Mouse (Mus musculus): ENCODE data around the gene Tuba4a. TPM values are rescaled to one million over a fixed set of nuclear protein-coding genes. Genes with fewer than 3 reads are reported as not detected.

The Tuba4a gene
- polyA plus RNA-seq, 1 experiment from 2014 or later: 200 TPM

DNA sequence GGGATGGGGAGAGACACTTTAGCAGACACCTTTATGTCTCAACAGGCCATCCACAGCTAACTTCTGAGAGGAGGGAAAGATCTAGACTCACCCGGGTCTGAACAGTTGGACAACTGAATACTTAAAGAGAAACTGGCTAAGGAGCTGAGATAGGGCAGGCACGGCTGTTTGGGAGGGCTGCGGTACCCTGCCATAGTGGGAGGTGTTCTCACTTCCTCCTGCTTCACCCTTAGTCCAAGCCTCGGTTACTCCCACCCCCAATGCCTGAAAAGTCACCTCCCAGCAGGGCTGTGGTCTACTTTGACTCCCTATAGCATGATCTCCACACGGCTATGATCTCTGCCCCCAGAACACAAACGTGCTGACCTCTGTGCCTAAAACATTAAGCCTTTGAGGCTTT lies 3.9 kb upstream of the Tuba4a start:
- no peaks in the 10 kb centered on the region for H3K27me3 ChIP-seq
- in situ Hi-C loops (cut with MboI; ENCODE audit: low pct_unique_long_range_greater_than_20kb): no loop called here
- no peak for TF ChIP-seq CTCF (IDR thresholded peaks at IDR 0.05)
- DNase-seq (ENCODE audit: low read depth, low spot score) (no peak), ATAC-seq (no peak)
- ChIA-PET POLR2A (interaction anchor here (1.4 kb wide), 1 partner anchor 13 kb away, joined by 4 read pairs; the partner anchor contains the start of gene Dnajb2), CTCF (no interaction called here)

DNA sequence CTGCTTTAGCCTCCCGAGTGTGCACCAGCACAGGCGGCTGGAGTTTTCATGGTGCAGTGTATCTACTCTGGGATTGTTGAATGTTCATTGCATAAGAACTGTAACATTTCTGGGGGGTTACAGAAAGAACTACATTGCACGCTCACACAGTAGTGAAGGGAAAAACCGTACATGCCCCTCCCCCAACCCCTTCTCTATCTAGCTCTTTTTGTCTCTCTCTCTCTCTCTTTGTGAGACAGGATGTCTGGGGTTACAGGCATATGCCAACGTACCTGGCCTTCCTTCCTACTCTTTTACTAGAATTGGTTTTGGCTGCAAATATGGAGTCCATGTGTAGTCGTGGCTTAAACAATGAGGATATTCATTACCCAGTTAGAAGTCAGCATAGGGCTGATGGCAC lies 3.3 kb upstream of the Tuba4a start:
- ATAC-seq: no peak
- H3K27me3 ChIP-seq: no peaks in the 10 kb centered on the region

DNA sequence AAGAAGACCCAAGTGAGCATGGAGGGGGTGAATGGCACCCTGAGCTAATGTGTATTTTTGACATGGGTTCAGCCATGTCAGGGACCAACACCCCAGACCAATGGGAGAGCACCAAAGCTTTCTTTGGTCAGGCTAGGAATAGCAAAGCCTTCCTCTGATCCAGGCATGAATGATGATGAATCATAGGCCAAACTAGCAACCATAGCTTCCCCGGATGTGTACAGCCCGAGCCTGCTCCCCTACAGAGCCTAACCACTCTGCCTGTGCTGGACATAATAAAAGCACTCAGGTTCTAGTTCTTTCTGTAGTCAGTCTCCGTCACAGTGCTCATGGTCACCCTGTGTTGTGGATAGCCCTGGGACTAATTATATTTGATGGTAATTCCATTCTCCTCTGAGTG lies 1.9 kb upstream of the Tuba4a start:
- peak; percentile 44 for ATAC-seq
- H3K27me3 ChIP-seq: no peaks in the 10 kb centered on the region
- in situ Hi-C loops (cut with MboI; ENCODE audit: low pct_unique_long_range_greater_than_20kb): no loop called here
- no peak for DNase-seq (ENCODE audit: low read depth, low spot score)
- POLR2A ChIA-PET: no interaction called here
- CTCF ChIA-PET: interaction anchor here (0.8 to 1.4 kb wide), 2 partner anchors 11 to 23 kb away, joined by 3 read pairs; no protein-coding TSS in a partner anchor
- no peak for TF ChIP-seq CTCF (IDR thresholded peaks at IDR 0.05)

More for the DNA sequence above, 3.3 kb upstream of the Tuba4a start:
- ChIA-PET POLR2A (interaction anchor here (1.4 kb wide), 1 partner anchor 13 kb away, joined by 4 read pairs; the partner anchor contains the start of gene Dnajb2), CTCF (no interaction called here)
- no peak for TF ChIP-seq CTCF (IDR thresholded peaks at IDR 0.05)
- in situ Hi-C loops (cut with MboI; ENCODE audit: low pct_unique_long_range_greater_than_20kb): no loop called here
- no peak for DNase-seq (ENCODE audit: low read depth, low spot score)

DNA sequence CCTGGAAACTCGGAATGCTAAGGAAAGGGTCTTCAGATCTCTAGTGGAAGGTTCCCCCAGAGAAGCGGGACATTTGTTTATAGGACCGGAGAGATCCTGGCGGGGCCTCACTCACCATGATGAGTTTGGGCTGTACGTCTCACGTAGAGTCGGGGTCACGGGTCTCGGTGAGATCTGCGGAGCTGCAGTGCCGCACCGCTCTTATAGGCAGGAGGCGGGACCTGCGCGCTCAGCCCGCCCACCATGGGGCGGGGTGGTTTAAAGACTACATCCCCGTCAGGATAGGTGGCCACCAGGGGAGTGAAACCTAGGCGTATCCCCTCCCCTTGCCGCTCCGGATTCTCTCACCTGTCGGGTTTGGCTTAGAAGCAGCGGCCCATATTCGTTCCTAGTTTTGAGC lies 587 bp downstream of the Tuba4a start:
- ChIA-PET CTCF (no interaction called here), POLR2A (interaction anchor here (0.9 to 2.9 kb wide), 3 partner anchors 12 to 17 kb away, joined by 5 to 13 read pairs (median 6); partner anchors contain the start of genes A630095N17Rik and Dnajb2)
- in situ Hi-C loops (cut with MboI; ENCODE audit: low pct_unique_long_range_greater_than_20kb): no loop called here
- no peak for DNase-seq (ENCODE audit: low read depth, low spot score)
- no peak for TF ChIP-seq CTCF (IDR thresholded peaks at IDR 0.05)
- H3K27me3 ChIP-seq: no peaks in the 10 kb centered on the region
- peak; percentile 57 for ATAC-seq

DNA sequence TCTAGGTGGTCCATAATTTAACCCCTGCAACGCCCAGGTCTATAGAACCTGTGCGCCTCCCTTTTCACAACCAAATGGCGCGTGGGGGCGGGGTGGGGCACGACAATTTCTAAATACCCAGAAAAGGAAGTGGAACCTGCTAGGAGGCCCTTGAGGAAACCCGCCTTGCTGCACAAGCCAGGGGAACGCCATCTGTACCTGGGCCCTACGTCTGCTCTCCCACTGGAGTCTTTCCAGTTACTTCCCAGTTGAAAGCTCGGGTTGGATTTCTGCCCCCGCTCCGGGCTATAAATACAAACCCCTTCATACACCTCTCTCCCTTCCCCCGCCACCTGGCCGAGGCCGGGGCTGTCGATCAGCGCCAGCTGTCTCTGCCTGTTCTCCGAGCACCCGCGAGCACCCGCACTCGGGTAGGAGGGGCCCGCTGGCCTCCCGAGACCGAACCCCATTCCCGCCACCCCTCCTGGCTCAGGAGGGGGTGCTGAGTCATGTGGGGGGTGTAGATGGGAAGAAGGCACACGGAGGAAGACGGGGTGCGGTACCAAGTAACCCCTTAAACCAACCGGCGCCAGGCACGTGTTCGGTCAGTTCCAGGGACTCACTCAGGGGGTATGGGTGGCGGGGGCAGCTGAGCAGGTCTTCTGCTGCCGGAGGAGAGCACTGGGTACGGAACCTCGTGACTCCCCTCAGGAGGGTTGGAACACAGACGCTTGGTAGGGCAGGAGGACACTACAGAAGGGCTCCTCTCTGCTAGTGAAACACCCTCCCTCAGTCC lies 1.3 kb downstream of the Tuba4a start:
- in situ Hi-C loops (cut with MboI; ENCODE audit: low pct_unique_long_range_greater_than_20kb): no loop called here
- ATAC-seq (no peak), DNase-seq (ENCODE audit: low read depth, low spot score) (no peak)
- H3K27me3 ChIP-seq: no peaks in the 10 kb centered on the region
- ChIA-PET POLR2A (interaction anchor here (0.9 to 2.9 kb wide), 4 partner anchors 12 to 20 kb away, joined by 5 to 13 read pairs (median 6); partner anchors contain the start of genes A630095N17Rik and Dnajb2), CTCF (no interaction called here)
- TF ChIP-seq CTCF (IDR thresholded peaks at IDR 0.05): no peak

DNA sequence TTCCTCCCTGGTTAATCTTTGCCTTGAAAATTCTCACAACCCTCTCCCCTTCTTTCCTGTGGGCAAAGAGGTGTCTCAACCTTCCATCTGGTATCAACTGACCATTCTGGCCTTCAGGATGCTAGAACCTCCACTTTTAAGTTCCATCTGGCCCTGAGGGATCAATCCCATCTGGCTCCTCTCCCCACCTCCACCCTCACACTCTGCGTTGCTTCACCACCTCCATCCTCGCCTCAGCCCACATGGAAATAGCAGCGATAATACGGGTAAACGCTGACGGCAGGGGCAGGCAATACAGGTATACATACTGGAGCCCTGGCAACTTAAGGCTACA lies 1.8 kb downstream of the Tuba4a start:
- no peaks in the 10 kb centered on the region for H3K27me3 ChIP-seq
- no peak for TF ChIP-seq CTCF (IDR thresholded peaks at IDR 0.05)

DNA sequence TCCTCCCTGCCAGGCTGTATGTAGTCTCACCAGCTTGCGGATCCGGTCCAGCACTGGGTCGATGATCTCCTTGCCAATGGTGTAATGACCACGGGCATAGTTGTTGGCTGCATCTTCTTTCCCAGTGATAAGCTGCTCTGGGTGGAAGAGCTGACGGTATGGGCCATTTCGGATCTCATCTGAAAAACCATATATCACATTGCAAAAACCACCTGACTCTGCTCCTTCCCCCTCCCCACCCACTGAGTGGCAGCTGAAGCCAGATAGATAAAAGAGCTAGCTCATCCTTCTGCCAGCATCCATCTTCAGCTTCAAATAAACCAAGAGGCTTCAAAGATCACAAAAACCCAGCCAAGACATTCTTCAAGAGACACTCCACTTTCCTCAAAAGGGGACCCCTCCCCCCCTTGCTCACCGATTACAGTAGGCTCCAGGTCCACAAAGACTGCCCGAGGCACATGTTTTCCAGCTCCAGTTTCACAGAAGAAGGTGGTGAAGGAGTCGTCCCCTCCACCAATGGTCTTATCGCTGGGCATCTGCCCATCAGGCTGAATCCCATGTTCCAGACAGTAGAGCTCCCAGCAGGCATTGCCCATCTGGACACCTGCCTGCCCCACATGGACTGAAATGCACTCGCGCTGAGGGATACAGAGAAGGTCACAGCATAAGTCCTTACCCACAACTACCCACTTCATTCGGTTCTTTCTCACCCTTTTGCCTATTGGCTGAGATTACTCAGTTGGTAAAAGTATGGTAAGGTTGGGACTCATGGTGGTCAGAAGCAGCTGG lies 2.7 kb downstream of the Tuba4a start:
- no peak for TF ChIP-seq CTCF (IDR thresholded peaks at IDR 0.05)
- ATAC-seq (no peak), DNase-seq (ENCODE audit: low read depth, low spot score) (no peak)
- ChIA-PET POLR2A (interaction anchor here (1.8 to 2.9 kb wide), 2 partner anchors 19 to 22 kb away, joined by 5 to 13 read pairs; partner anchors contain the start of gene Dnajb2), CTCF (interaction anchor here (1.1 to 1.2 kb wide), 2 partner anchors 17 to 37 kb away, joined by 3 to 4 read pairs; no protein-coding TSS in a partner anchor)
- in situ Hi-C loops (cut with MboI; ENCODE audit: low pct_unique_long_range_greater_than_20kb): no loop called here
- no peaks in the 10 kb centered on the region for H3K27me3 ChIP-seq

More for the DNA sequence above, 1.8 kb downstream of the Tuba4a start:
- DNase-seq (ENCODE audit: low read depth, low spot score): no peak
- no peak for ATAC-seq
- ChIA-PET CTCF (no interaction called here), POLR2A (interaction anchor here (1.8 to 2.9 kb wide), 2 partner anchors 18 to 21 kb away, joined by 5 to 13 read pairs; partner anchors contain the start of gene Dnajb2)
- in situ Hi-C loops (cut with MboI; ENCODE audit: low pct_unique_long_range_greater_than_20kb): no loop called here

DNA sequence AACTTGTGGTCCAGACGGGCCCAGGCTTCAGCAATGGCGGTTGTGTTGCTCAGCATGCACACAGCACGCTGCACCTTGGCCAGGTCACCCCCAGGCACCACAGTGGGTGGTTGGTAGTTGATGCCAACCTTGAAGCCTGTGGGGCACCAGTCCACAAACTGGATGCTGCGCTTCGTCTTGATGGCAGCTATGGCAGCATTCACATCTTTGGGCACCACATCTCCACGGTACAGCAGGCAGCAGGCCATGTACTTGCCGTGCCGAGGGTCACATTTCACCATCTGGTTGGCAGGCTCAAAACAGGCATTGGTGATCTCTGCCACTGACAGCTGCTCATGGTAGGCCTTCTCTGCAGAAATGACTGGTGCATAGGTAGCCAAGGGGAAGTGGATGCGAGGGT lies 3.9 kb downstream of the Tuba4a start:
- CTCF ChIA-PET: interaction anchor here (1.2 kb wide), 1 partner anchor 20 kb away, joined by 3 read pairs; the partner anchor contains the start of gene Dnajb2
- in situ Hi-C loops (cut with MboI; ENCODE audit: low pct_unique_long_range_greater_than_20kb): no loop called here
- H3K27me3 ChIP-seq: no peaks in the 10 kb centered on the region
- no peak for TF ChIP-seq CTCF (IDR thresholded peaks at IDR 0.05)
- DNase-seq (ENCODE audit: low read depth, low spot score): no peak
- POLR2A ChIA-PET: no interaction called here
- ATAC-seq: no peak

DNA sequence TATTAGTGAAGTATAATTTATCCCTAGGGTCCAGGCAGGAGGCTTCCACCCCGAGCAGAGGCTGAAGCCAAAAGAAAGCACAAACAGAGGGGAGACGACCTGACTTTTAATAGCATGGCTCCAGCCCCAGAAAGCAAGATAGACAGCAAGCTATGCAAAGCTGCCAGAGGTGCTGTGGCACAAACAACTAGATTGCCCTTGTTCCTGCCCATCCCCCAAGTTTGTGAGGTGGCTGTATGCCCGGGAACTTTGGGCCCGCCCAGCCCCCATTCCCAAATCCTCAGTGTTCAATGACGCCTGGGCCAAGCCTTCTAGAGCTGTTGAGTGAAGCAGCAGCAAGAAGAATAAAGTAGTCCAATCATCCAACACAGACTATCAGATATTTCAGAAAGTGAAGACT lies 4.8 kb downstream of the Tuba4a start:
- in situ Hi-C loops (cut with MboI; ENCODE audit: low pct_unique_long_range_greater_than_20kb): no loop called here
- no peak for TF ChIP-seq CTCF (IDR thresholded peaks at IDR 0.05)
- ATAC-seq (no peak), DNase-seq (ENCODE audit: low read depth, low spot score) (no peak)
- ChIA-PET POLR2A (interaction anchor here (1.5 kb wide), 1 partner anchor 21 kb away, joined by 8 read pairs; the partner anchor contains the start of gene Dnajb2), CTCF (interaction anchor here (0.9 to 2.2 kb wide), 3 partner anchors 20 to 37 kb away, joined by 3 to 6 read pairs (median 4); no protein-coding TSS in a partner anchor)
- no peaks in the 10 kb centered on the region for H3K27me3 ChIP-seq

DNA sequence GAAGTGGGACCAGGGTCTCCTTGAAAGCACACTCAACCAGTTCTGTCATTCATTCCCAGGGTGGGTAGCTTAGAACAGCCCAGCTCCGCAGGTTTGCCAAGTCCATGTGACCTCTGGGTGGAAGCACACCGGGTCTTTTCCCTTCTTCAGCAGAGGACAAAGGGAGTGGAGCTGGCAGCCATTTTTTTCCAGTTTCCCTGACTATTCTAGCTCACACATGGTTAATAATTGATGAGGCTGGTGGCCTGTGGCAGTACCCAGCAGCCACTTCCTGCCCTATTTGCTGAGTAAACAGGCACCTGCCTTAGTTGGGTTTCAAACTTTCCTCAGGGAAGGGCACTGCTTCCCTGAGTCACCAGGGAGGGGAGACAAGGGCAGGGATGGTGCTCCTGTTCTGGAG lies 5.2 kb downstream of the Tuba4a start:
- ATAC-seq (peak; percentile 86), DNase-seq (ENCODE audit: low read depth, low spot score) (peak; percentile 79)
- in situ Hi-C loops (cut with MboI; ENCODE audit: low pct_unique_long_range_greater_than_20kb): no loop called here
- no peaks in the 10 kb centered on the region for H3K27me3 ChIP-seq
- ChIA-PET CTCF (interaction anchor here (0.9 to 2.2 kb wide), 3 partner anchors 21 to 37 kb away, joined by 3 to 6 read pairs (median 4); no protein-coding TSS in a partner anchor), POLR2A (interaction anchor here (1.5 to 1.7 kb wide), 2 partner anchors 22 kb away, joined by 7 to 8 read pairs; partner anchors contain the start of genes Ankzf1, Atg9a and Dnajb2)
- TF ChIP-seq CTCF (IDR thresholded peaks at IDR 0.05): no peak
